Mouse (Mus musculus) neural tube, embryonic 11.5 days (tissue): ENCODE data around the gene S100a14. TPM values are rescaled to one million over a fixed set of nuclear protein-coding genes. Genes with fewer than 3 reads are reported as not detected.

Experiments used
- ATAC-seq: fragments of 200-750 bp; cut with Nextera tagmentation; 2 replicates; pipeline ENCODE4 v1.8.0; 2017; ENCODE audit warnings: moderate number of reproducible peaks, mild to moderate bottlenecking, moderate TSS enrichment, moderate library complexity; ENCODE audit not compliant: insufficient read depth, low FRiP score, low TSS enrichment
- DNase-seq: peaks from one replicate; pipeline ENCODE4 v3.0.0-alpha.2; 2015; ENCODE audit warnings: low spot score
- H3K27ac ChIP-seq: fragments of 300-500 bp; sonication (generic); 2 replicates; pipeline ENCODE4 v1.5.1; 2014; ENCODE audit warnings: low read depth, mild to moderate bottlenecking, low read length
- H3K27me3 ChIP-seq: fragments of 300-500 bp; sonication (generic); 2 replicates; pipeline ENCODE4 v1.6.1; 2014; ENCODE audit warnings: mild to moderate bottlenecking, low read length, mixed read lengths; ENCODE audit not compliant: control insufficient read depth, insufficient read depth
- H3K36me3 ChIP-seq: fragments of 300-500 bp; sonication (generic); 2 replicates; pipeline ENCODE4 v1.6.1; 2014; ENCODE audit warnings: mild to moderate bottlenecking, low read length, moderate library complexity, mixed read lengths; ENCODE audit not compliant: control insufficient read depth, insufficient read depth
- H3K4me1 ChIP-seq: fragments of 300-500 bp; sonication (generic); 2 replicates; pipeline ENCODE4 v1.6.1; 2014; ENCODE audit warnings: low read length, mixed read lengths; ENCODE audit not compliant: control insufficient read depth, insufficient read depth
- H3K4me2 ChIP-seq: fragments of 300-500 bp; sonication (generic); 2 replicates; pipeline ENCODE4 v1.6.1; 2014; ENCODE audit warnings: low read depth, mild to moderate bottlenecking, moderate library complexity
- H3K4me3 ChIP-seq: fragments of 300-500 bp; sonication (generic); 2 replicates; pipeline ENCODE4 v1.5.1; 2014; ENCODE audit warnings: low read depth, low read length
- H3K9ac ChIP-seq: fragments of 300-500 bp; sonication (generic); 2 replicates; pipeline ENCODE4 v1.6.1; 2014; ENCODE audit warnings: mild to moderate bottlenecking, low read length
- H3K9me3 ChIP-seq: fragments of 300-500 bp; sonication (generic); 2 replicates; pipeline ENCODE4 v1.6.1; 2016; ENCODE audit warnings: low read length; ENCODE audit not compliant: control insufficient read depth
- WGBS: fragments of 180-500 bp; shearing (Covaris S2); extraction: QIAGEN DNeasy Blood & Tissue Kit; methylation state at CpG from one replicate; pipeline ENCODE4 v1.1.7; 2014; 5-methylcytosine and 5-hydroxymethylcytosine counted together
- polyA plus RNA-seq: library from polyadenylated mRNA; unstranded; fragments of >200 nt; fragmentation: Nextera tagmentation; extraction: Ambion mirVana; gene quantifications from 2 replicates; pipeline ENCODE4 v1.2.1, GENCODE M21; 2014

Gene S100a14
- polyA plus RNA-seq, result not detected in 2 replicates

- no peaks in the 10 kb centered on the region for H3K4me1 ChIP-seq
- H3K27me3 ChIP-seq, result no peaks in the 10 kb centered on the region
- H3K27ac ChIP-seq, result no peak within 1 kb of the TSS
- no peak within 1 kb of the TSS for H3K4me3 ChIP-seq
- WGBS, result 69% methylated on average over 5 of the region's 5 CpGs
- no peak within 1 kb of the TSS for H3K9ac ChIP-seq
- ATAC-seq (no peak), DNase-seq (no peak)
- no peaks in the 10 kb centered on the region for H3K9me3 ChIP-seq
- H3K4me2 ChIP-seq, result no peak within 1 kb of the TSS
- no peaks in the 10 kb centered on the region for H3K36me3 ChIP-seq
These were observed at the start of gene S100a14 for GRCm38 (mm10) chr3:90526580-90526979. Gene S100a14, plus strand, starts transcription at chr3:90526856.

DNA sequence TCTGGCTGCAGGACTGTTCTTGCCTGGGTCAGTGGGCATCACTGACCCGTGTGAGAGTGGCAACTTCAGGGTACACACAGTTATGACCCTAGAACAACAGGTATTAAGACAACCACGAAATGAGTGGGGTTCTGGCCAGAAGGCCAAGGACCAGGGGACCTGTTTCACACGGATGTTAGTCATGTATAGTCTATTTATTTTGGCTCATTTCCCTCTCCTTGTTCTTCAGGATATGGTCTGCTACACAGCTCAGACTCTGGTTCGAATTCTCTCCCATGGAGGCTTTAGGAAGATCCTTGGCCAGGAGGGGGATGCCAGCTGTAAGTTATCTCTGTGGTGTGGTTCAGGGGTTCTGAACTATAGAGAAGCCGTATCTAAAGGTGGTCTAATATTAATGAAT lies 39.7 kb upstream of the S100a14 start:
- 84% methylated on average over 5 of the region's 5 CpGs for whole genome bisulfite sequencing
- Histone ChIP-seq H3K4me1 (0 out of 2 replicates have a peak, but pooled peaks cover 3% of the 10 kb centered on the region), H3K27ac (no peak overlapping the region), H3K4me3 (no peak overlapping the region), H3K27me3 (no peaks in the 10 kb centered on the region), H3K36me3 (peaks cover 32% of the 10 kb centered on the region), H3K9ac (no peak overlapping the region), H3K9me3 (no peaks in the 10 kb centered on the region), H3K4me2 (no peak overlapping the region)
- ATAC-seq (no peak), DNase-seq (no peak)

GRCm38 (mm10) chr3:90488576-90488975 lies 38.1 kb upstream of the S100a14 start:
- Histone ChIP-seq H3K36me3 (peaks cover 22% of the 10 kb centered on the region), H3K4me1 (0 out of 2 replicates have a peak, but pooled peaks cover 3% of the 10 kb centered on the region), H3K27ac (no peak overlapping the region), H3K9me3 (no peaks in the 10 kb centered on the region), H3K4me3 (no peak overlapping the region), H3K27me3 (no peaks in the 10 kb centered on the region), H3K4me2 (no peak overlapping the region), H3K9ac (no peak overlapping the region)
- 89% methylated on average over 6 of the region's 6 CpGs for WGBS
- ATAC-seq, result no peak
- DNase-seq, result no peak

GRCm38 (mm10) chr3:90490696-90491256 lies 35.9 kb upstream of the S100a14 start, which contains the start of gene Snapin:
Gene Snapin, minus strand, starts transcription at chr3:90491033.
- Histone ChIP-seq H3K4me2 (peak within 1 kb of the TSS; percentile 50), H3K27me3 (no peaks in the 10 kb centered on the region), H3K27ac (no peak within 1 kb of the TSS), H3K36me3 (peaks cover 13% of the 10 kb centered on the region), H3K4me1 (0 out of 2 replicates have a peak, but pooled peaks cover 3% of the 10 kb centered on the region), H3K4me3 (peak within 1 kb of the TSS; percentile 55), H3K9me3 (no peaks in the 10 kb centered on the region), H3K9ac (peak within 1 kb of the TSS; percentile 66)
- DNase-seq, result peak; percentile 96
- under 1% methylated on average over 37 of the region's 37 CpGs for WGBS
- ATAC-seq, result peak; percentile 95

DNA sequence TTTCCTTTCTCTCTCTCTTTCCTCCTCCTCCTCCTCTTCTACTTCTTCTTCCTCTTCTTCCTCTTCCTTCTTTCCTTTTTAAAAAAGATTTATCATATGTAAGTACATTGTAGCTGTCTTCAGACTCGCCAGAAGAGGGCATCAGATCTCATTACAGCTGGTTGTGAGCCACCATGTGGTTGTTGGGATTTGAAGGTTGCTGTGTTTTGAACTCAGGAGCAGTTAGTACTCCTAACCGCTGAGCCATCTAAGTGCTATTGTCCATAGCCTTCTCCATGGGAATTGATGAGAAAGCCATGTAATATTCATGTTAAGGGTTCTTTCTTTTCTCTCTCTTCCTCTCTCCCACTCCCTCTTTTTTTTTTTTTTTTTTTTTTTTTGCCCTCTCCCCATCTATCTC lies 35.3 kb upstream of the S100a14 start:
- Histone ChIP-seq H3K27me3 (no peaks in the 10 kb centered on the region), H3K4me2 (no peak overlapping the region), H3K36me3 (peaks cover 12% of the 10 kb centered on the region), H3K9me3 (no peaks in the 10 kb centered on the region), H3K9ac (no peak overlapping the region), H3K27ac (no peak overlapping the region), H3K4me3 (no peak overlapping the region), H3K4me1 (0 out of 2 replicates have a peak, but pooled peaks cover 3% of the 10 kb centered on the region)
- ATAC-seq, result no peak; the same call in 1 of the 2 replicates
- 40% methylated on average over 2 of the region's 2 CpGs for WGBS
- no peak for DNase-seq

DNA sequence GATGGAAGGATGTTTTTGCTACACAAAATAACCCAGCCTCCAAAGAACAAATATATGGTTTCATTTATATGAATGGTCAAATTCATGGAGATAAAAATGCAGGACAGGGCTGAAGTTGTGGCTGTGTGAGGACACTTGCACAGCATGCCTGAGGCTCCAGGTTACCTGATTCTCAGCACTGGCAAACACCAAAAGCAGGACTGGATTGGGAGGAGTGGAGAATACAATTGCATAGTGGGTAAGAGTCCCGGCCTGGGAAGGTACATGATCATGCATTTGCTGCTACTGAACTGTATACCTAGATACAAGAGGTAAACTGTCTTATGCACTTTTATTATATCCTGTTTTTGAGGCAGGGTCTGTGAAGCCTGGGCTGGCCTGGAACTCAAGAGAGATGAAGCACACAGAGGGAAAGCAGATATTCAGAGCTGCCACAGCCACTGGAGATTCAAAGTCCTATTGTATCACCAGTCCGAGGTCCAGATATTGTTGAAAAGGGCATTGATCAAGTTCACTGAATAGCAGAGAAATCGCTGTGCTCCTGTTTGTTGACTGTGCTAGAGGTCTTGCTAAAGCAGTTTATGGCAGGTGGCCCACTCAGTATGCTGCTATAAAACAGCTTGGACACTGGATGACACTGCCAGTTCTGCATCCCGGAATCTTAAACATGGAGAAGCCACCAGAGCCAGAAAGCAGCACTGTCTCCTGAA lies 32.7 kb upstream of the S100a14 start:
- ATAC-seq (no peak), DNase-seq (no peak)
- Histone ChIP-seq H3K4me1 (0 out of 2 replicates have a peak, but pooled peaks cover 3% of the 10 kb centered on the region), H3K9me3 (no peaks in the 10 kb centered on the region), H3K4me2 (no peak overlapping the region), H3K27ac (no peak overlapping the region), H3K4me3 (no peak overlapping the region), H3K27me3 (no peaks in the 10 kb centered on the region), H3K9ac (no peak overlapping the region), H3K36me3 (peaks cover 12% of the 10 kb centered on the region)
- 58% methylated on average over 4 of the region's 4 CpGs for WGBS

DNA sequence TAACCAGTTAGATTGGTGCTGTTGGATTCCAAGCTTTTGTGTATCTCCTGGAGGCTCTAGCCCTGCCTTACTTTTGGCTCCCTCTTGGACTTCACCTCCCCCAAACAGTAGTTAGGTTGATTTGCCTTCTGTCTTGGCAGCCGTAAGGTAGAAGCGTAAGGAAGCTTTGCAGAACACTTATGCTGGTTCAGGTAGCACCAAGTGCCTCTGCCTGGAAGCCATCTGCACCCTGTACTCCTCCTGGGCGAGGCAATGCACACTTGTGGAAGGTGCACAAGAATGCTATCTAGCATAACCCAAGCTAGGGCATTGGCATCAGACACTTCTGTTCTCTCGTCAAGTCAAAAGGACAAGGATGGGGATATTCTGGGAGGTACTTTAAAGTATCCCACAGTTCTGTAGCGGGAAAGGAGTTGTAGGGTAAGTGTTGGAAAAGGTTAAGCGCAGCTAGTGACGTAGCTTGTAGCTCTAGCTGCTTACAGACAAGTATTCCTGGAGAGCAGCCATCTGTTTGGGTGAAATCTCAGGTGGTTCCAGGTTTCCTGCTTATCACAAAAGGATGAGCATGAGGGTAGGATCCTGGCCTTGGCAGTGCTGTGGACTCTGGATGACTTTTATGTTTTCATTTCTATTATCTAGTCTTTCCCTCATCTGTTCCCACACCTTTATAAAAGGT lies 30.7 kb upstream of the S100a14 start:
- H3K4me3 ChIP-seq, result no peak overlapping the region

GRCm38 (mm10) chr3:90497597-90497996 lies 29.1 kb upstream of the S100a14 start:
- H3K27me3 ChIP-seq, result no peaks in the 10 kb centered on the region
- ATAC-seq (no peak), DNase-seq (no peak)
- H3K27ac ChIP-seq, result no peak overlapping the region
- H3K4me2 ChIP-seq, result no peak overlapping the region
- H3K9me3 ChIP-seq, result no peaks in the 10 kb centered on the region
- H3K9ac ChIP-seq, result no peak overlapping the region
- no peak overlapping the region for H3K4me3 ChIP-seq
- H3K36me3 ChIP-seq, result peaks cover 16% of the 10 kb centered on the region
- H3K4me1 ChIP-seq, result no peaks in the 10 kb centered on the region

More for the DNA sequence above, 30.7 kb upstream of the S100a14 start:
- no peak overlapping the region for H3K9ac ChIP-seq
- no peak overlapping the region for H3K4me2 ChIP-seq
- DNase-seq (no peak), ATAC-seq (no peak)
- H3K36me3 ChIP-seq, result peaks cover 12% of the 10 kb centered on the region
- no peaks in the 10 kb centered on the region for H3K4me1 ChIP-seq
- no peaks in the 10 kb centered on the region for H3K9me3 ChIP-seq
- no peaks in the 10 kb centered on the region for H3K27me3 ChIP-seq
- 93% methylated on average over 7 of the region's 7 CpGs for WGBS
- H3K27ac ChIP-seq, result no peak overlapping the region
